Mouse (Mus musculus): ENCODE measurements around the gene Chrne. TPM values are rescaled to one million over a fixed set of nuclear protein-coding genes. Genes with fewer than 3 reads are reported as not detected.

Chrne gene
- 0.08 and 0.17 TPM in 2 replicates for polyA plus RNA-seq (2012; rRNA removed)

DNA sequence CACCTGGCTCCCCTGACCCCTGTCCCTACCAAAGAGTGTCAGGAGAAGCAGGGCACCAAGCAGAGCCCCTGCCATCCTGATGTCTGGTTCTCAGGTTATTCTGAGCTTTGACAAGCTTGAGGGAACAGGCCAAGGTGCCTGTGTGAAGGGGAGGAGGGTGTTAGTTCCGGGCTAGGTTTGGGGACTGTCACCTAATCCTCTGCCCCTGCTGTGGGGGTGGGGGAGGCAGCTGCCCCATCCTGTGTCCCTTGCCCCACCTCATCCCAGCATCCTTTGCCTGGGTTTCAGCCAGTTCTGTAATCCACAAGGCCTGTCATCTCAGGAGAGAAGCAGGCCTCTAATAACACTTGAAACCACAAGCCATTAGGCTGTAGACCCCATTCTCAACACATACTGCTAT, at the start of gene Chrne:
Gene Chrne (minus strand): TSS at position 116 of the 400 bp plus-strand sequence.

DNA sequence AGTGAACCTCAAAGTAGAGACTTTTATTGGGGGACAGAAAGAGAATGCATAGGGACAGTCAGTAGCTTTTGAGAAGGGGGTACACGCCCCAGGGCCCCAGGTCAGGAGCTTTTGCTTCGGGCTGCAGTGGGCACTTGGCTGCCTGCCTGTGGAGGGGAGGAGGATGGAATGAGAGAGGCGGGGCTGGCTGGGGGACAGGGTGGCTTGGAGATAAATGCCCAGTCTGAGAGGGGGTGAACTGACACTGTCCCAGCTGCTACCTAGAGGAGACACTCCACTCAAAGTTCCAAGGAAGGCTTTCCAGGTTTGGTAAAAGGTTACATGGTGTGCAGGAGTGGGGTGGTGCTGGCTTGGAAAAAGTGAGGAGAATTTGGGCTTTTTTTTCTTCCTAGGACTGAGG, 37.9 kb upstream of the Chrne start, which contains the start of gene Eno3:
Gene Eno3 (plus strand): TSS at position 239 of the 400 bp plus-strand sequence.

DNA sequence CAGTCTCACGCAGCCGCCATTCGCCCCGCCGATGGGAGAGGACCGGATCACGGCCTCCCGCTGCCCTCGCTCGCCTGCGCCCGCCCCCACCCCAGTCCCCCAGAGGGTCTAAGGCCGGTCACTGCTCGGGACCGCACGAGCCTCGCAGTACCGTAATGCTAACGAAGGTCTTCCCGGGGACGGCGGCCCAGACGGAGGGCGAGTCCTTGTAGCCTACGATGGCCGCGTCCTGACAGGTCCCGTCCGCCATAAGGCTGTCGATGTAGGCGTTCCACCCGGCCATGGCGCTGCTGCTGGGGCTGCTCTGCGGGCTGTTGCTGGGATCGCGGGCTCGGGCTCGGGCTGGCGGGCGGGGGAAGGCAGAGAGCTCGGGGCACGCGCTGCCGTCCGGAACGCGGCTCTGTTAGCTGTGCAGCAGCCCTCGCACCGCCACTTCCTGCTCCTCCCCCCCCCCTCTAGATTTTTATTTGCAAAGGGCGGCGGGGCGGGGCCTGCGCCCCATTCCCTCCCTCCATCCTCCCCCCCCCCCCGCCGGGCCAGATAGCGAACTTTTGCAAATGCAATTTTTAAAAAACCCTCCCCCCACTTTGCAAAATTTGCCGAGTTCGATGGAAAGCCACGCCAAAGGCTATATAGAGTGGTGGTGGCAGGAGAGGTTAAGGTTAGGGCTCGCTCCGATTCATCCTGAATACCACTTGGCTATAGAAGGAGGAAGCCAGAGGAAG, 35.3 kb upstream of the Chrne start, which contains the start of gene Pfn1:
Gene Pfn1 (minus strand): TSS at position 447 of the 725 bp plus-strand sequence.

DNA sequence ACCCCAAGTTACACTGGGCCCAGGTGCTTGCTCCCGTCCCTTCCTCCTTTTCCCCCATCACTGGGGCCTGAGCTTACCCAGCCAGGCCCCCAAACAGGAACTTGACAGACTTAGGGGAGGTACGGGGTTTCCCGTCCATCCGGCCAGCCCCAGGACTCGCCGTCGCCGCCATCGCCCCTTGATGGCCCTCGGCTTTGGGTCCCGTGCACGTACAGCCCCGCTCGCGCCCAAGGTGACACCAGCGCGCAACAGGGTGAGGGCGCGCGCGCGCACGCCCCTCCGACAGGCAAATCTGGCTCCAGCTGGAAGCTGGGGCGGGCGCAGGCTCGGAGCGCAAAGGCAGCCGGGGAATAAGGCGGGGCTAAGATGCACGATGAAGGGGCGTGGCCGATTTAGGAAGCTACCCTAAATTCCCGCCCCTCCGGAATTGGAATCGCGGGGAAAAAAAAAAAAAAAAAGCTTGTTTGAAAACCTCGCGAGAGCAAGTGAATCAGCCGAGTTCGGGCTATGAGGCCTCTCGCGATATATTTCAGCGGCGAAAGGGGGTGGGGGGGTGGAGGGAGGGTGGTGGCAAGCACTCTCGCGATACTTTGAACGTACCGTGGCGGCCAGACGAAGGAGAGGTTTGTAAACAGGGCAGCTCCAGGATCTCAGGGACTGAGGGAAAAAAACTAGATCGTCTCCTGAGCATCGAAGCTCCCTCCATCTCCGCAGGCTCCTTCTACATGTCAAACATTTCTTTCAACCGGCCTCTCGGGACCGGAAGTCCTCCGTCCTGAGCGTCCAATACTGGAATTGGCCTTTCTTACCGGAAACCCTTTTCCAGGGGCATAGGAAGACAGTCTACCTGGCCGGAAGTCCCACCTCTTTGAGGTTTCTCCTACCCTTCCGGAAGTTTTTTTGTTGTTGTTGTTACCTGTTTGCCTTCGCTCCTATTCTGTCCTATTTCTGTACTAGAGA, 28.0 kb upstream of the Chrne start, which contains the start of the genes Rnf167 and Slc25a11:
Gene Rnf167 (plus strand): TSS at position 545 of the 960 bp plus-strand sequence.
Gene Slc25a11 (minus strand): TSS at position 789 of the 960 bp plus-strand sequence.

DNA sequence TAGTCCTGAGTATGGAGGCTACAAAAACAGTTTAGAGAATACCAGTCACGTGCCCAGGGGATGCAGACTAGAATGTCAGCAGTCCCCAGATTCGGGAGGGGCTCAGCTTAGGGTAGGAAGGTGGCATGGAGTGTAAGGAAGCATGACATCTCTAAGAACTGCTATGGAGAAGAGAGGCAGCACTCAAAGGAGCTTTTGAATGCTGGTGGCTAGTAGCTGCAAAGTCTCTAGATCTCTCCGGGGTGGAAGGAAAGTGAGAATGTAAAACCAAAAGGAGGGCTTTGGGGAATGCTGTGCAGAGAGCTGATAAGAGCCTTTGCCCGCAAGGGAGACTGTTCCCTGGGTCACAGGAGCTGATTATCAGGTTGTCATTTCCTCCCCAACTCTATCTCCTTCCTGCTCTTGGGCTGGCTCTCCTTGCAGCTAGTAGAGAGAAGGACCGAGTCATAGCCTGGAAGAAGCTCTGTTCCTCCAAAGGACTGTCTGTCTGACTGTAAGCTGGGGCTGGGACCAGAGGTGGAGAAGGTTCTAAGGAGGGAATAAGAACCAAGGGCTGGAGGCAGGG, 19.8 kb upstream of the Chrne start, which contains the start of gene Gp1ba:
Gene Gp1ba (plus strand): TSS at position 409 of the 565 bp plus-strand sequence.

DNA sequence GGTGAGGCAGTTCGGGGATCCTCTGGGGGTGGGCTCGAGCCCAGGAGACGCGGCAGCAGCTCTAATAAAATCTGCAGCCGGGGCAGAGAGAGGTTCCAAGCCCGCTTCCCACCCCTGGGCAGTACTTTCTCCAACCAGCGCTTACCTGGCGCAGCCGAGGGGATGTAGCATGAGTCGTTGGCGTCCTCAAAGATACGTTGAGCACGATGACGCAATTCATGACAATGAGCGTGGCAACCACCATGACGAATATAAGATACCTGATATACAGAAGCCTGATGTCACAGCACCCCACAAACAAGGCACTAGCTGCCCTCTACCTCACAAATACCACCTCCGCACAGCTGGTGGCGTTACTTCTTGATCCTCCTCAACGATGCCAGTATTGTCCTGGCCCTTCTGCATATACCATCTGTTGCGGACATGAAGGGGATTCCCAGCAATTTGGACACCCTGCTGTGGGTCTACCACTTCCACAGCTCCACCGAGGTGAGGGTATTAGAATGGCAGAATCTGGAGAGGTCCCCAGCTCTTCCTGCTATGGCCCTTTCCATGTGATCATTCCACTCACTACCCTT, 3.4 kb downstream of the Chrne start, which contains the start of gene 4930544D05Rik:
Gene 4930544D05Rik (plus strand): TSS at position 333 of the 578 bp plus-strand sequence.

Other genes starting within 250 kb of the Chrne start
- 6.3 and 7.7 TPM in 2 replicates for gene Pelp1, start 209.2 kb downstream of the Chrne start, polyA plus RNA-seq (2012; rRNA removed)
- 38.7 and 50.6 TPM in 2 replicates for gene Arrb2, start 186.6 kb downstream of the Chrne start, polyA plus RNA-seq (2012; rRNA removed)
- 13.6 and 15.2 TPM in 2 replicates for gene Med11, start 167.3 kb downstream of the Chrne start, polyA plus RNA-seq (2012; rRNA removed)
- gene Zmynd15, start 159.8 kb downstream of the Chrne start, polyA plus RNA-seq (2012; rRNA removed) = 0.85 and 0.97 TPM in 2 replicates
- 6.0 and 7.3 TPM in 2 replicates for gene Cxcl16, start 159.2 kb downstream of the Chrne start, polyA plus RNA-seq (2012; rRNA removed)
- gene Tm4sf5, start 114.0 kb downstream of the Chrne start, polyA plus RNA-seq (2012; rRNA removed) = 0.95 and 1.3 TPM in 2 replicates
- gene Vmo1, start 104.6 kb downstream of the Chrne start, polyA plus RNA-seq (2012; rRNA removed) = 0.49 and 0.77 TPM in 2 replicates
- 20.0 TPM in 2 replicates for gene Gltpd2, start 100.0 kb downstream of the Chrne start, polyA plus RNA-seq (2012; rRNA removed)
- 144 and 153 TPM in 2 replicates for gene Psmb6, start 93.8 kb downstream of the Chrne start, polyA plus RNA-seq (2012; rRNA removed)
- not detected in 2 replicates for gene Gm40193, start 86.3 kb downstream of the Chrne start, polyA plus RNA-seq (2012; rRNA removed)
- 4.7 and 5.0 TPM in 2 replicates for gene Pld2, start 79.2 kb downstream of the Chrne start, polyA plus RNA-seq (2012; rRNA removed)
- 16.6 and 23.7 TPM in 2 replicates for gene Mink1, start 56.3 kb downstream of the Chrne start, polyA plus RNA-seq (2012; rRNA removed)
- gene 4930544D05Rik, start 3.4 kb downstream of the Chrne start, polyA plus RNA-seq (2012; rRNA removed) = not detected in 2 replicates
- gene Gp1ba, start 19.9 kb upstream of the Chrne start, polyA plus RNA-seq (2012; rRNA removed) = 2.2 and 2.8 TPM in 2 replicates
- gene Rnf167, start 28.0 kb upstream of the Chrne start, polyA plus RNA-seq (2012; rRNA removed) = 50.1 and 53.4 TPM in 2 replicates
- 72.3 and 79.7 TPM in 2 replicates for gene Slc25a11, start 28.3 kb upstream of the Chrne start, polyA plus RNA-seq (2012; rRNA removed)
- gene Pfn1, start 35.4 kb upstream of the Chrne start, polyA plus RNA-seq (2012; rRNA removed) = 372 and 387 TPM in 2 replicates
- 4.5 and 4.8 TPM in 2 replicates for gene Eno3, start 38.0 kb upstream of the Chrne start, polyA plus RNA-seq (2012; rRNA removed)
- 41.6 and 44.2 TPM in 2 replicates for gene Spag7, start 50.2 kb upstream of the Chrne start, polyA plus RNA-seq (2012; rRNA removed)
- 3.3 and 4.2 TPM in 2 replicates for gene Camta2, start 68.9 kb upstream of the Chrne start, polyA plus RNA-seq (2012; rRNA removed)
- gene Inca1, start 80.9 kb upstream of the Chrne start, polyA plus RNA-seq (2012; rRNA removed) = 2.8 and 2.9 TPM in 2 replicates
- 13.2 and 15.3 TPM in 2 replicates for gene Kif1c, start 81.3 kb upstream of the Chrne start, polyA plus RNA-seq (2012; rRNA removed)
- 1.1 TPM in 2 replicates for gene Zfp3, start 145.0 kb upstream of the Chrne start, polyA plus RNA-seq (2012; rRNA removed)
- gene Scimp, start 193.4 kb upstream of the Chrne start, polyA plus RNA-seq (2012; rRNA removed) = 0.84 and 1.1 TPM in 2 replicates
- gene Rabep1, start 225.6 kb upstream of the Chrne start, polyA plus RNA-seq (2012; rRNA removed) = 5.5 TPM in 2 replicates